Mouse (Mus musculus): ENCODE data around the gene Dnajc5.

- TF ChIP-seq POLR2A (IDR thresholded peaks at IDR 0.05; ENCODE audit: borderline replicate concordance, extremely low read depth, insufficient read depth, insufficient read length, poor library complexity, severe bottlenecking) (no peak), CTCF (IDR thresholded peaks at IDR 0.05; ENCODE audit: borderline replicate concordance, extremely low read depth, insufficient read depth, insufficient read length) (no peak)
Measured at GRCm38 (mm10) chr2:181582939-181583338, 62.7 kb downstream of the Dnajc5 start.

Measured in brain, embryonic 14.5 days (tissue).